Mouse (Mus musculus) midbrain, embryonic 14.5 days (tissue): ENCODE results near the gene Zfp846. TPM values are rescaled to one million over a fixed set of nuclear protein-coding genes. Genes with fewer than 3 reads are reported as not detected.

Experiments
- polyA plus RNA-seq: library from polyadenylated mRNA; unstranded; fragments of >200 nt; fragmentation: Nextera tagmentation; extraction: Ambion mirVana; gene quantifications from 2 replicates; pipeline ENCODE4 v1.2.1, GENCODE M21; 2014

Gene Zfp846
- polyA plus RNA-seq, 1 experiment from 2014 or later = 55.9 TPM

Other genes with a start within 250 kb of the Zfp846 start
- gene Olfr18, start 245.2 kb upstream of the Zfp846 start, polyA plus RNA-seq = 0.08 and 0.32 TPM in 2 replicates
- gene Zfp560, start 196.1 kb upstream of the Zfp846 start, polyA plus RNA-seq = 49.2 and 50.5 TPM in 2 replicates
- gene Zfp26, start 121.1 kb upstream of the Zfp846 start, polyA plus RNA-seq = 25.3 and 31.0 TPM in 2 replicates
- 30.1 and 39.5 TPM in 2 replicates for gene Zfp426, start 88.5 kb upstream of the Zfp846 start, polyA plus RNA-seq
- gene Zfp266, start 59.9 kb upstream of the Zfp846 start, polyA plus RNA-seq = 98.2 and 123 TPM in 2 replicates
- gene Ubl5, start 61.6 kb downstream of the Zfp846 start, polyA plus RNA-seq = 444 and 552 TPM in 2 replicates
- 12.1 and 20.8 TPM in 2 replicates for gene Fbxl12, start 63.5 kb downstream of the Zfp846 start, polyA plus RNA-seq
- gene Pin1, start 70.8 kb downstream of the Zfp846 start, polyA plus RNA-seq = 56.7 and 68.6 TPM in 2 replicates
- 143 and 173 TPM in 2 replicates for gene Olfm2, start 165.1 kb downstream of the Zfp846 start, polyA plus RNA-seq
- gene Col5a3, start 233.8 kb downstream of the Zfp846 start, polyA plus RNA-seq = 0.45 and 0.66 TPM in 2 replicates
- gene Rdh8, start 237.2 kb downstream of the Zfp846 start, polyA plus RNA-seq = not detected in 2 replicates